Mouse (Mus musculus) myocyte (in vitro differentiated cells): ENCODE measurements around the gene Psmd11.
"Not testable (repeated sequence)": the region's sequence is repeated elsewhere in the genome, so short reads cannot be mapped to it uniquely, and the experiment has no call there.

Source experiments
- E2F4 ChIP-seq: IDR thresholded peaks from one replicate; pipeline ENCODE4 v1.6.1; 2011; ENCODE audit warnings: mild to moderate bottlenecking, control low read depth, moderate library complexity; ENCODE audit not compliant: insufficient read depth
- MYOD1 ChIP-seq, 3 experiments: IDR thresholded peaks; one replicate each; pipeline ENCODE4 v1.6.1; 2011; ENCODE audit warnings: control low read depth in 2 of 3, low read depth in 2 of 3, mild to moderate bottlenecking in 2 of 3, moderate library complexity in 1 of 3; ENCODE audit not compliant: insufficient read length in 2 of 3, control insufficient read depth in 1 of 3
- POLR2A ChIP-seq: IDR thresholded peaks from one replicate; pipeline ENCODE4 v1.6.1; 2011; ENCODE audit warnings: low read depth, mild to moderate bottlenecking, control low read depth, moderate library complexity; ENCODE audit not compliant: insufficient read length
- POLR2AphosphoS2 ChIP-seq: IDR thresholded peaks from one replicate; pipeline ENCODE4 v1.6.1; 2011; ENCODE audit warnings: low read depth, control low read depth; ENCODE audit not compliant: insufficient read length
- TCF12 ChIP-seq: IDR thresholded peaks from one replicate; pipeline ENCODE4 v1.6.1; 2011; ENCODE audit warnings: mild to moderate bottlenecking, control low read depth; ENCODE audit not compliant: poor library complexity, insufficient read depth, severe bottlenecking
- USF1 ChIP-seq: IDR thresholded peaks from one replicate; pipeline ENCODE4 v1.6.1; 2011; ENCODE audit warnings: low read depth, mild to moderate bottlenecking, control low read depth, moderate library complexity

GRCm38 (mm10) chr11:80463605-80464130 lies 35.3 kb downstream of the Psmd11 start:
- TF ChIP-seq TCF12; POLR2A; POLR2AphosphoS2; MYOD1 (IDR thresholded peaks at IDR 0.05; ENCODE audit: control insufficient read depth in 1 of 3, insufficient read length in 2 of 3, low read depth in 2 of 3); USF1; E2F4: not testable (repeated sequence)
